Mouse (Mus musculus): ENCODE data around the gene Ptk6.

GRCm38 (mm10) chr2:181231171-181231570, 28.6 kb upstream of the Ptk6 start:
- TF ChIP-seq POLR2A (IDR thresholded peaks at IDR 0.05; ENCODE audit: low read depth, low read length): no peak
- no peak for TF ChIP-seq CTCF (IDR thresholded peaks at IDR 0.05; ENCODE audit: extremely low read depth, insufficient read depth, insufficient read length, insufficient replicate concordance)

Measured in spleen, adult 2 months (tissue).